Mouse (Mus musculus) right cerebral cortex, adult 2 months (tissue): ENCODE measurements at regions not wholly inside any gene's neighbourhood (a gene's known extent, or its start where the extent isn't known, plus 50 kb on each side); places are given as distances from the start of the nearest gene placed in this dataset.

ENCODE experiments used
- DNase-seq, 2 experiments: peaks; one replicate each; pipeline ENCODE4 v3.0.0; 2021 to 2022; ENCODE audit warnings: low spot score in 2 of 2

GRCm38 (mm10) chr7:119384670-119385241 is 74.3 kb downstream of the Gp2 start:
- DNase-seq = no peak

- no peak for DNase-seq
Measured at GRCm38 (mm10) chr7:119379935-119380334, 79.2 kb downstream of the Gp2 start.

GRCm38 (mm10) chr7:119364268-119364596 is 94.9 kb downstream of the Gp2 start:
- DNase-seq = no peak

- DNase-seq = no peak
Measured at GRCm38 (mm10) chr7:119363552-119364267, 95.4 kb downstream of the Gp2 start.

- no peak for DNase-seq
Measured at GRCm38 (mm10) chr7:119357338-119357737, 101.7 kb downstream of the Gp2 start.

- no peak for DNase-seq
Measured at GRCm38 (mm10) chr7:119356251-119356650, 102.8 kb downstream of the Gp2 start.

GRCm38 (mm10) chr7:119352571-119352970 is 106.5 kb downstream of the Gp2 start:
- DNase-seq = no peak

GRCm38 (mm10) chr7:119350641-119351040 is 108.4 kb downstream of the Gp2 start:
- DNase-seq = no peak

- no peak for DNase-seq
Measured at GRCm38 (mm10) chr7:119343380-119343779, 115.7 kb downstream of the Gp2 start.

- DNase-seq = no peak
Measured at GRCm38 (mm10) chr7:119333102-119333501, 126.0 kb downstream of the Gp2 start.

- no peak for DNase-seq
Measured at GRCm38 (mm10) chr7:119330460-119331109, 128.5 kb downstream of the Gp2 start.

- no peak for DNase-seq
Measured at GRCm38 (mm10) chr7:119296307-119296706, 111.9 kb upstream of the Gpr139 start.

- no peak for DNase-seq
Measured at GRCm38 (mm10) chr7:119291442-119291841, 107.0 kb upstream of the Gpr139 start.

- peak; percentile 12 to 17 for DNase-seq
Measured at GRCm38 (mm10) chr7:119285290-119285689, 100.9 kb upstream of the Gpr139 start.

GRCm38 (mm10) chr7:119279896-119280661 is 95.7 kb upstream of the Gpr139 start:
- no peak for DNase-seq

- DNase-seq = no peak
Measured at GRCm38 (mm10) chr7:119272621-119273020, 88.2 kb upstream of the Gpr139 start.

GRCm38 (mm10) chr7:119271427-119271826 is 87.0 kb upstream of the Gpr139 start:
- DNase-seq = no peak

GRCm38 (mm10) chr7:119270826-119271420 is 86.5 kb upstream of the Gpr139 start:
- DNase-seq = no peak

GRCm38 (mm10) chr7:119258222-119258621 is 73.8 kb upstream of the Gpr139 start:
- DNase-seq = no peak

GRCm38 (mm10) chr7:119256916-119257315 is 72.5 kb upstream of the Gpr139 start:
- no peak for DNase-seq

- DNase-seq = no peak
Measured at GRCm38 (mm10) chr7:119252742-119253141, 68.3 kb upstream of the Gpr139 start.

- DNase-seq = no peak
Measured at GRCm38 (mm10) chr7:119251679-119252078, 67.3 kb upstream of the Gpr139 start.
